Mouse (Mus musculus): ENCODE data around the gene Pin1. TPM values are rescaled to one million over a fixed set of nuclear protein-coding genes. Genes with fewer than 3 reads are reported as not detected.
"Not testable (repeated sequence)": the region's sequence is repeated elsewhere in the genome, so short reads cannot be mapped to it uniquely, and the experiment has no call there.

Gene Pin1
- polyA plus RNA-seq (2017; shearing (Covaris generic)), result 10 to 100 TPM; 22.6 to 27.2 TPM

GRCm38 (mm10) chr9:20651602-20652259, at the start of gene Pin1:
Gene Pin1, plus strand, starts transcription at chr9:20652095.
- peak; percentile 96 for ATAC-seq

GRCm38 (mm10) chr9:20606269-20606668, 45.6 kb upstream of the Pin1 start:
- ATAC-seq, result no peak

DNA sequence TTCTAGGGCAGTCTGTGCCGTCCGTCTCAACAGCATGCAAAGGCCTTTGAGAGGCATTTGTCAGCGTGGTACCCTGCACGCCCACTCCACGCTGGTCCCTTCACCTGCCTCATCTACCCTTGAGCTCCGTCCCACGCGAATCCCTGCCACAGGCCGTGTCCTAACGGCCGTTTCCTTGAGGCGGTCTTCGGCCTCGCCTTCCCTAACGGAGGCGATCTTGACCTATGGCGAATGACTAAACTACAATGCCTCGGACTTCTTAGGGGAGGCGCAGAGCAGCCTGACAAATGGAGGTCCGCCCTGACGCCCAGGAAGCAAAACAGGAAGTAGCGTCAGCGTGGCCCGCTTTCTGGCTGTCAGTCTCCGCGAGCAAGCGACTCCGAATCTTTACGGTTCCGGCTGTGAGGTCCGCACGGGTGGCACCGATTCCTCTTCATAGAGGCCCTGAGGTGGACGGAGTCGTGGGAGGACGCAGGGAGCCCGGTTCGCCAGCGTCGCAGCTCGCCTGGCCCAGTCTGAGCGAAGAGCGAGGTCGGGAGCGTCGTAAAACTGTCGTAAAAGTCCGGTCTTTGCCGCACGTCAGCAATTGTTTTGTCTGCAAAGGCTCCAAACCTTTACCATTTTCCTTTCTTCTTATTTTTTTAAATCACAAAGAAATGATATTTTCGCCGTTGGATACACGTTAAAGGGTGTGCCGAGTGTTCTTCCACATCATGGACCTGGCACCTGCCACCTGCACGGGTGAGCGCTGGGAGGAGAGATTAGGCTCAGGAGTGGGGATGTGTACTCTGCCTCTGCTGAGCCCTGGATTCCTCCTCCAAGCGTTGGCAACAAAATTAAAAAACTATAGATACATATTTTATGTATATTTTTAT, 44.6 kb upstream of the Pin1 start:
- ATAC-seq, result peak; percentile 89

GRCm38 (mm10) chr9:20609831-20610464, 41.9 kb upstream of the Pin1 start:
- no peak for ATAC-seq

- no peak for ATAC-seq
Observed at GRCm38 (mm10) chr9:20611976-20612375, 39.9 kb upstream of the Pin1 start.

- ATAC-seq, result no peak
Observed at GRCm38 (mm10) chr9:20616685-20617084, 35.2 kb upstream of the Pin1 start.

DNA sequence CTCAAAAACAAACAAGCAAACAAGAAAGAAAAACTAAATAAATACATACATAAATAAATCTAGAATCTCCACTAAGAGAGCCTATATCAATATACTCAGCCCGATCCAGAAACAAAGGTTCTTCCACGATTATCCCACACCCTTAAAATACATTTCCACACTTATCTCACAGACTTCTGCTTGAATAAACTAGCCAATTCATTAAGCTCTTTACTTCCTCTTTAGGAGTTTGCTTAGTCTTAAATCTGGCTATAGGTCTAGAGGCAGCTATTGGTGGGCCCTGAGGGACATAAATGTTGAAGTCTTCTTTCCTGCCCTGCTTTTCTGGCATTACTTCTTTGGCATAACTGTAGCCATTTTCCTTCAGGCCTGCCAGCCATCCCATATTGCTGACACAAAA, 20.6 kb upstream of the Pin1 start:
- ATAC-seq, result no peak

DNA sequence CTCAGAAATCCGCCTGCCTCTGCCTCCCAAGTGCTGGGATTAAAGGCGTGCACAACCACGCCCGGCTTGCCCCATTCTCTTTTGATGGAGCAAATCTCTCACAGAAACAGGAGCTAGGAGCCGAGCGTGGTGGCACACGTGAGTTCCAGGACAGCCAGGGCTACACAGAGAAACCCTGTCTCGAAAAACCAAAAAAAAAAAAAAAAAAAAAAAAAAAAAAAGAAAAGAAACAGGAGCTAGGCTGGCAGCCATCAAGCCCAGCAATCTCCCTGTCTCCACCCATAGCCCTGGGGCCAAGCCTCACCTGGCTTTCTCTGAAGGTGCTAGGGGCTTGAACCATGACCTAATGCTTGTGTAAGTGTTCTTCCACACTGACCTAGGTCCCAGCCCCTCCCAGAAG, 16.2 kb upstream of the Pin1 start:
- not testable (repeated sequence) for ATAC-seq

DNA sequence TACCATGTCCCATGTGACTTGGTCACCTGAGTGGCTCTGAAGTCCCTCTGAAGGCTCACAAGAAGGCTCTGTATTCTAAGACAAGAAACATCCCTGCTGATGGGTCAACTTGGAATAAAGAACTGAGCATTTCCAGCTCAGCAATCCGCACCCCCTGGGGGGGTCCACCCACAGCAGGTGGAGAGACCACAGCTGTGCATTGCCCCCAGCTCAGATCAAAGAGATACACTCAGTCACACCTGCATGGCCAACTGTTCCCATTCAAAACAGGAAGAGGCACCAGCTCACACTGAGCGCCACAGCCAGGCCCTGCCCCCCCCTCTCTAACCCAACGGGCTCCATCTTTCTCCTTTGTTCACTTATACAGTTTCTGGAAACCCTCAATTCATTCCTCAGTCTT, 15.6 kb upstream of the Pin1 start:
- ATAC-seq, result no peak

GRCm38 (mm10) chr9:20636790-20637189, 15.1 kb upstream of the Pin1 start:
- ATAC-seq, result no peak

DNA sequence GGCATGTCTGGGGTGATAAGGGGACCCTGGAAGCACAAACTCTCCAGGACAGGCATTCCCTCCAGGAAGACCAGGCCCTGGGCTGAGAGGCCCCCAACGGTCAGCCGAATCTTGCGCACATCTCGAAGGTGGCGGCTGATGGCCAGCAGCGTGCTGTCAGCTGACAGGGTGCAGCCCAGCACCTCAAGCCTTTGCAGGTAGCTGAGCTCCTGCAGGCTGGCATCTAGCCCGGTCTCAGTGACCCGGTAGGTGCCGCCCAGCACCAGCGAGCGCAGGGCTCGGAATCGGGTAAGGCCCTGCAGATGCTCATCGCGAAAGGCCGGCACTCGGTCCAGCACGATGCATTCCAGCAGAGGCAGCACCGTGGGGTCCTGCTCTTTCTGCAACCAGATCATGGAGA, 13.3 kb upstream of the Pin1 start:
- ATAC-seq, result no peak

GRCm38 (mm10) chr9:20639486-20639885, 12.4 kb upstream of the Pin1 start:
- ATAC-seq, result no peak

- ATAC-seq, result no peak
Observed at GRCm38 (mm10) chr9:20641501-20641900, 10.4 kb upstream of the Pin1 start.

DNA sequence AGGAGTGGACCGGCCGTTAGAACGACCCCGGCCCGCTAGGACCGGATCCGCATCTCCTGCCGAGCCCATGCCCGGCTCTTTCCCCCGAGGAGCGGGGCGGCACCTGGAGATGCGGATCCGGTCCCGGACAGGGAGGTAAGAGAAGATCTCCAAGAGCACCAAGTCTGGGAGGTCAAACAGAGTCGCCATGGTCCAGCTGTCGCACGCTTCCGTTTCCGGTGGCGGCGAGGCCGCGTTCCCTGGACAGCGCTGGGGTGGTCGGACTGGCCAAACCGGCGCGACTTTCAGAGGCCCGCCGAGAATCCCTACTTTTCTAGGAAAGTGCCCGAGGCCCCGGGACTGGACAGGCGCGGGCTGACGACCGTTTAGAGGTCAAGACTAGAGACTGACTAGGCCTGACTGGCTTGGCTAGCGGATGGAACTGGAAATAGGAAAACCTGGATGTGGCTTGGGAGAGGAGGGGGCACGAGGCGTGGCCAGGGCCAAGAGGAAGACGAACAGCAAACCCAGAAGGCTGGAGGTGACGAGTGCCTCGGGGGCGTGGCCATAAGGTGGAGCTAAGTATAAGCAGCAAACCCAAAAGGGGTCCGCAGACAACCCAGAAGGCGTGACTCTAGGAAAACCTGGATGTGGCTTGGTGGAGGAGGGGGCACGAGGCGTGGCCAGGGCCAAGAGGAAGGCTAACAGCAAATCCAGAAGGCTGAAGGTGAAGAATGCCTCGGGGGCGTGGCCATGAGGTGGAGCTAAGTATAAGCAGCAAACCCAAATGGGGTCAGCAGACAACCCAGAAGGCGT, 9.6 kb upstream of the Pin1 start, which contains the start of gene Ubl5:
TSS of gene Ubl5 (plus strand) at position 778 of the 795 bp plus-strand sequence.
- no peak for ATAC-seq

DNA sequence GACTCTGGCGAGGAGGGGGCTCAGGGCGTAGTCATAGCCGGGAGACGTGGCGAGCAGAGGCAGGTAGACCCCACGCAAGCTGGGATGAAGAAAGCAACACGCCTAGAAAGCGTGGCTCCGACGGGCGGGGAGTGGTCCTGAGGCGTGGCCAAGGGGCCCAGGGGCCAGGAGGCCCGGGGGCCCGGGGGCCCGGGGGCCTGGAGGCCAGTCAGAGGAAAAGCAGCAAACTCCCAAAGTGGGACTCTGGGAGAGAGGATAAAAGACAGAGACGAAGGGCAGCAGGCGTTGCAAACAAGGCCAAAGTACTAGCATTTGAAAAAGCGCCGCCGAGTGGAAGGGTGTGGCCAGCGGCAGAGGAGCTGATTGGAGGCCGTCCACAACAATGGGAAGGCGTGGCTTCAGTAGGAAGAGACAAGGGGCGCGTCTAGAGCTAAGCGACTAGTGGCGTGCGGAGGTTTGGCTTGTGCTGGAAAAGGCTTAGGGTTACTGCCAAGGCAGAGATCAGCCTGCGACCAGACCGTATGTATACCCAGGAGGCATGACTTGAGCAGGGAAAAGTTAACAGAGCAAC, 8.9 kb upstream of the Pin1 start:
- ATAC-seq, result peak; percentile 84

DNA sequence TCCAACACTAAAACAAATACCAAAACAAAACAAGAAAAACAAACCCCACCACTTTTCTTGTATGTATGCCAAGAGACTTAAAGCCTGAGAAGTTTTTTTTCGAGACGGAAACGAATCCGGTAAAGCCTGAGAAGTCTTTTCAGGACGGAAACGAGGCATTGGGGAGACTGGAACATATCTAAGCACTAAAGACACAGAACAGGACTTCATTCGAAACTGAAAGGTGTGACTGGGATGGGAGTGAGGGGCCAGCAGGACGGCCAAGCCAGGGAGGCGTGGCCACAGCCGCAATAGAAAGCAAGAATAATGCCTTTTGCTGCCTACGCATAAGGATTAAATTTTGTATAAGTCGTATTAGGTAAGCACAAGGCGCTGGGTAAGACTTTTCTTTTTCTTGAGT, 8.1 kb upstream of the Pin1 start:
- ATAC-seq, result peak; percentile 17

DNA sequence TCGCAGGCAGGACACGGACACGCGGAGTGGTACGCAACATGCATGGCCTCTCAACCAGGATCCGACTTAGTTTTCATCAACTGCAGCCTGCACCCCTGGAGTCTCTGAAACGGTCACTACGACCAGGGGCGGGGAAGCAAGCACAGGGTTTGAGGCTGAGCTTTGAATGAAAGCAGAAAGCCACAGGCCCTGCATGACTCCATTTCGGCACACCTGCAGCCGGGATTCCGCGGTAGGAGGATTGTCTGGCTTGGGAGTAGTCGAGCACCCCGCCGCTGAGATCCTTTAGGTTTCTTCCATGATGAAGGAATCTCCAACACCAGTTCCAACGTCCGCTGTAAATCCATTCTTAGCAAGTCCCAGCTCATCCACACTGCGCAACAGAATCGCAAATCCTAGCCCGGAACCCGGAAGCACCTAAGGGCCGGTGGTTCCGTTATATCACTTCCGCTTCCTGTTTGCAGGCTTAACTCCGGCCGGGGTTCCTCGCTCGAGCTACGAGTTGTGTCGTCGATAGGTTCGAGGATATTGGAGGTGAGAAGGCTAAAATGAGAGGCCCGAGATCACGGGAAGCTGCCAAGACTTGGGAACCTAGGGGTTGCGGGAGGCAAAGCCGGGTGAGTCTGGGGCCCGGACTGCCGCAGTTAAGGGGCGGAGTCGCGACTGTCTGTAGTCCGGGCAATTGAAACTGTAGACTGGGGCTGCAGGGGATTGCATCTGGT, 7.4 kb upstream of the Pin1 start, which contains the start of gene Fbxl12:
TSS of gene Fbxl12 (minus strand) at position 408 of the 722 bp plus-strand sequence.
- peak; percentile 62 for ATAC-seq

DNA sequence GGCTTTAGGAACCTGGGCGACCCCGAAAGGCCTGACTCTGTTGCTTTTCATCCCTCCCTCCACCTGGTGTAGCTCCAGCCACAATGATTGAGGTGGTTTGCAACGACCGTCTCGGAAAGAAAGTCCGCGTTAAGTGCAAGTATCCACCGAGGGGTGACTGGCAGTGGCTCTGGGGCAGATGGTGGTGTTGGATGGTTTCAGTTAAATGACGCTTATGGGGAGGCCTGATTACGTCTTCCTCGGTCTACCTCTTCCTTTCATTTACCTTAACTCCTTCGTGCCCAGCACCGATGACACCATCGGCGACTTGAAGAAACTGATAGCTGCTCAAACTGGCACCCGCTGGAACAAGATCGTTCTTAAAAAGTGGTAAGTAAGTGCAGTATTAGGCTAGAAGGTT, 6.8 kb upstream of the Pin1 start:
- ATAC-seq, result peak; percentile 44

DNA sequence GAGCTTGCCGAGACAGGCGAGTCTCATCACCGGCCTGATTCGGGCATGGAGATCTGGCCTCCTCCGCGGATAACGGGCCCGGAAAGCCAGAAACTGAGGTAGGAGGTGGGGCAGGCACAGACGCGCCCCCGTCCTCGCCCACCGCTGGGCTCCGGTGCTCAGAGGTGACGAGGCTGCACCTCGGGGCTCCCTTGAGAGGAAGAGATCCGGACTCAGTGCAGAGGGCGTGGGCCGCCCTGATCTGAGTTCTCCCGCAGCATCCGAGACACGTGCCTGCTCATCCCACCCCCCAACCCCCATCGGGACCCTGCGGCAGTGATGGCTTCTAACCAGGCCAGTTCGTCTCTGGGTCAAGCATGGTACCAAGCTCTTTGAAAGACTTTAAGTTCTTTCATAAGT, 364 bp downstream of the Pin1 start:
- ATAC-seq, result no peak

GRCm38 (mm10) chr9:20653859-20654258, 2.0 kb downstream of the Pin1 start:
- no peak for ATAC-seq

DNA sequence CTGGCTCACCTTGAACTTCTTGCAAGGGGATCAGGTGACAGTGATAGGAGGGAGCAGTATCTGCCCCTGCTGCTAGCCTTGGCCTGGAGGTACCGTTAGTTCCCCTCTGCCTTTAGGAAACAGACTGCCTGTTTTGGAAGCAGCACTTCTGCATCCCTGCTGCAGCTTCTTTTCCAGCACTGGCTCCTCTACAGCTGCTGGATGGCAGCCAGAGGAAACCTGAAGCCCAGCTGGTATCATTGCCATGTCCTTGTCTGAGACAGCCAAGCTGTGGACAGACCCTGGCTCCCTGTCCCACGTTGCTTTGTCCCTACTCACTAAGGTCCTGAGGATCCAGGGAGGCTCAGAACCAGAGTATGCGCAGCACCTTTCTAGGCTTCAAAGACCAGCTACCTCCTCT, 5.7 kb downstream of the Pin1 start:
- ATAC-seq, result no peak

Measured in activated CD4-positive, CD25-positive, alpha-beta regulatory T cell, adult 4 months (primary cell).